Mouse (Mus musculus) layer of hippocampus, postnatal 25 days (tissue): ENCODE results near the gene Tiam1. TPM values are rescaled to one million over a fixed set of nuclear protein-coding genes. Genes with fewer than 3 reads are reported as not detected.
A peak's percentile ranks its signal among the peaks of the same experiment; 100 is the strongest.

Source experiments
- DNase-seq, 2 experiments: peaks; one replicate each; pipeline ENCODE4 v3.0.0; 2022; ENCODE audit warnings: mixed read lengths in 2 of 2, low spot score in 1 of 2; ENCODE audit errors: extremely low spot score in 1 of 2
- total RNA-seq, 2 experiments: library from RNA; stranded (reverse); gene quantifications; 2 replicates each; pipeline ENCODE4 v1.2.3; 2021

Tiam1 gene
- total RNA-seq, 2 experiments from 2014 or later = 93.4 to 114 TPM

DNA sequence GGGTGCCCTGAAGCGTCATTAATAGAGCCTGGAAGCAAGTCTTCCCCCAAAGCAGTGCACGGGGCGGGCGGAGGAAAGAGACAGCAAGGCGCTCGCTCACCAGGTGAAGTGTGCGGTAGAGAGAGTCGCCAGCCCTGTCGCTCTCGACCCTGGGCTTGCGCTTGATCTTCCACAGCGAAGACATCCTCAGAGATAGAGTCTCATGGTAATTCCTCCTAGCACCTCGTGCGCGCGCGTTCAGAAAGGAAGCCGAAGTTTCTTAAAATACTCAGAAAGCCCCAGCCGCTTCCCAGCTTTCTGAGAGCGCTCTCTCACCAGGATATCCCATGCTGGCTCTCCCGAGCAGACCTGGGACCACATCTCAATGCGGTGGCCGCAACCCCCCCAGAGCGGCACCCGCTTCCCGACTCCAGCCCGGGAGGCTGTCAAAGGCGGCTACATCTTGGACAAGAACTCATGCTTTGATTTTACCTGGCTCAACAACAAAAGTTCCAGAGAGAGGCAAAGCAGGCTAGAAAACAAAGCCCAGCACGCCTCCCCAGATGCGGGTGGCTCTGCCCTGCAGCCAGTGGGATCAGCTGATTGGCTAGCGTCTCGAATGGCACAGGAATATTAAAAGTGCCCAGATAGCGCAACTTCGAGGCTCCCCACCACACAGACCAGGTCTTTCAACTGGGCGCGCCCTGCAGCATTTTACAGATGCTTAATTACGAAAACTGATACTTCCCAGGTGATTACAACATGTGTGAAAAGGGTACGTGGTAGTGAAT lies 325.5 kb downstream of the Tiam1 start:
- no peak for DNase-seq

DNA sequence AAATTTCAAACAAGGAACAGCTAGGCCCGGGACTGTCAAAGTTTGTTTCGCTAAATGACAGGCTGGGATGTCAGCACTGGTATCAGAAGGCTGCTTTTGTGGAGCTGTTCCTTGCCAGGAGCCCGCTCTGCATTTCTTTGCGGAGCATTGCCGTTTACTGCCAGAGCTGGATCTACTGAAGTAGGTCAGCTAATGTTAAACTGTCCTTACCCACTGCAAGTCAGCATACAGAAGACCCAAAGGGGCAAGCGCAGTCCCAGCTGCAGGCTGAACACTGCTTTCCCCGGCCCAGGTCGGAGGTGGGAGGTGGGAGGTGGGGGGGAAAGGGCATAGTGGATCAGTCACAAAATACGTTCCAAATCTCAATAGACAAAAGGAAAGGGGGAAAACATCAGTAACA lies 326.3 kb downstream of the Tiam1 start:
- DNase-seq = no peak

GRCm38 (mm10) chr16:89816506-89817172 lies 326.9 kb downstream of the Tiam1 start:
- DNase-seq = no peak

GRCm38 (mm10) chr16:89813536-89813935 lies 330.0 kb downstream of the Tiam1 start:
- no peak for DNase-seq

GRCm38 (mm10) chr16:89812891-89813290 lies 330.7 kb downstream of the Tiam1 start:
- DNase-seq = no peak

GRCm38 (mm10) chr16:89810398-89810797 lies 333.2 kb downstream of the Tiam1 start:
- DNase-seq = no peak

- DNase-seq = no peak
These were observed 335.4 kb downstream of the Tiam1 start for GRCm38 (mm10) chr16:89808168-89808567.

DNA sequence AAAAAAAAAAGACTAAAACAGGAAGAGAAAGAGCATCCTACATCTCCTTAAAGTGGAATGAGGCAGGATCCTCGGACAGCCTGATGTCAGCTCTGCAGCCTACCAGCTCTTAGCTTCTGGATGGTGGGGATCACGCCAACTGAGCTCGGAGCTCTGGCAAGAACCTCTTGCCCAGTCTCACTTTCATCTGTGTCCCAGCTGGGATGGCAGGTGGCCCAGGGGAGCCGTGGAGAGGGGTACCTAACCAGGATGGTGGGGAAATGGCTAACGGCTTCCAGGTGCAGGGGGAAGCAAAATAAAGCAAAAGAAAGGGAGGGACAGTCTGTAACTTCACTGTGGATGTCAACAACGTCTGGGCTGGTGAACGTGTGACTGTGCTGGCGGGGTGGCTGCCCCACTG lies 337.6 kb downstream of the Tiam1 start:
- DNase-seq = no peak

GRCm38 (mm10) chr16:89805210-89805609 lies 338.4 kb downstream of the Tiam1 start:
- DNase-seq = no peak

GRCm38 (mm10) chr16:89801493-89801892 lies 342.1 kb downstream of the Tiam1 start:
- no peak for DNase-seq

- DNase-seq = no peak
These were observed 343.8 kb downstream of the Tiam1 start for GRCm38 (mm10) chr16:89799772-89800171.

DNA sequence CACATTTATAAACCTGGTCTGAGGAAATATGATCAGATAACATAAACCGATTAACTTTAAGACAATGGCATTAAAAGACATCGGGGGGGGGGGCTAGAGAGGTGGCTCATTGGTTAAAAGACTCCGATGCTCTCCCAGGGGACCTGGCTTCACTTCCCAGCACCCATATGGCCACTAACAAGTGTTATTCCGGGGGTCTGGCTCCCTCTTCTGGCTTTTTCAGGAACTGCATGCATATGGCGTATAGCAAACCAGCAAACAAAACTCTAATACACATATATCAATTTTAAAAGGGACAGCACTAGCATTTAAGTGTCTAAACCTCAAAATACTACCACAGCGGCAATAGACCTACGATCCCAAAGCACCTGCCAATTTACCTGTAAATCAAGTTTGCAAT lies 347.0 kb downstream of the Tiam1 start:
- DNase-seq = no peak

DNA sequence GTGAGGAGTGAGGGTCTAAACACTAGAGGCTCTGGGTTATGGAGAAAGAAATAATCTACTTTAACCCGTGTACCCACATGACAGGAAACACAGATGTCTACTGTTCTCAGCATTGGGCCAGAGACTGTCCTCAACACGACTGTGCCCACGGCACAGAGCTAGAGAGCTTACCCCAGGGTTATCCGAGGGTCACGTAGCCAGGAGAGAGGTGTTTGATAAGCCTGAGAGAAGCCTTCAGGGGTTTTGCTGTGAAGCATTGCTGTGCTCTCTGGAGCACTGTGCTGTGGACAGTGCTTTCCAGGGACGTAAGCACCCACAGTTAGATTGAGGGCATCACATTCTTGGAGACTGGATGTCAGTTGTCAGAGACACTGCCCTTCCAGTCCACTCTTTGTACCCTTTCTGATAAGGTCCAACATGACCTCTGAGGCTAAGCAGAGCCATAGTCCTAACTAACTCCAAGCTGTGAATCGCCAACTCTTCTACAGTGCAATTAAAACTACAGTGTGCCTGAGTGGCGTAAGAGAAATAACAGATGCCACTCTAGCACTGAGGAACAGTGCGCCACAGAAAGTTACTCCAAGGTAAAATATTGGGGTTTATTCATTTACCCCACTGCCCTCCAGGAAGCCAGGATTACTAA lies 353.7 kb downstream of the Tiam1 start:
- no peak for DNase-seq

DNA sequence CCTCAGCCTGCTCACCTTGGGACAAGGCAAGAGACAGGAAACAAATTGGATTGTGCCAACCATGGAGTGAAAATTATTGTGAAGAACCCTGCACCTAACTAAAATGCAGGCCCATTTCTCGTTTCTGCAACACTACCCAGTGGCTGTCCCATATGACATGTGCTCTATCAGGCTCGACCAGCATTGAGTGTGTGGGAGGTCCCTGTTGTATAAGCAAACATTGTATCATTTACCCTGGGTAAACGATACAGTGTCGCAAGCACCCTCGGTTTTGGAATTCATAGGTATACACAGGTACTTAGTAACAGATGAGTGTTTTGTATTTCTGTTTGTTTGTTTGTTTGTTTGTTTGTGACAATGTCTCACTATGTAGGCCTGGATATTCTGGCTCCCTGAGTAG lies 357.8 kb downstream of the Tiam1 start:
- DNase-seq = no peak

GRCm38 (mm10) chr16:89779705-89780104 lies 363.9 kb downstream of the Tiam1 start:
- DNase-seq = no peak

- no peak for DNase-seq
These were observed 366.1 kb downstream of the Tiam1 start for GRCm38 (mm10) chr16:89777450-89777849.

GRCm38 (mm10) chr16:89774553-89774913 lies 369.0 kb downstream of the Tiam1 start:
- DNase-seq = no peak

DNA sequence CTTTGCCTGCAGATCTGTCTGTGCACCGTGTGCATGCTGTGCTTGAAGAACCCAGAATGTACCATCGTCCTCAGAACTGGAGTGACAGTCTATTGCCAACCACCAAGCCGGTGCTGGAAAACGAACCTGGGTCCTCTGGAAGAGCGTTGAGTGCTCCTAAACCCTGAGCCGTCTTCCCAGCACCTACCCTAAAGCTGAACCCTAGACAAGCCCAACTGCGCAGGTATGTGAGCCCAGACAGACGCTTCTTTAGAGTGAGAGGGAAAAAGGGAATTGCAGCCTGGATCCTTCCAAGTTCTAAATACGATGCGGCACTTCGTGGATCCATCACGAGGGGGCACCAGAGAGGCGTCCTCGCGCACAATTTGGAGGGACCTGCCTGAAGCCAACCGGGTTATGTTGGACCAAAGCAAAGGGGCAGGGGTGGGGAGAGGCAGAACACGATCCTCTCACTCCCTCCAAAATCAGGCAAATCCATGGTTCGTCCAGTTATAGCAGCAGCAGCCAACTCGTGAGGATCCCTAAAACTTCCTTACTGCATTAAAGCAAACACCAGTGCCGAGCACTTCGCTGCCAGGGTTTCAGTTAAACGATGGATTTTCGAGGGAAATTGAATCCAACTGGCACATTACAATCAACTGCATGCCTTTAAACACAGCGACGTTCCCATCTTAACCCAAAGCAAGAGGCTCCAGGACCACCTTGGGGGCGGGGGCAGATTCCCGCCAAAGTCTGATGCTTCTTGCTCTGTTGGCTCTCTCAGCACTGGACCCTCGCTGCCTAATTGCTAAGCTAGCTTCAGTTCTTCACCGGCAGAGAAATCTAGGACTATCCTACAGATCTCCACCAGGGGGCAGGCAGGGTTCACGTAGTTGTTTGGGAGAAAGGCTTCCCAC lies 369.7 kb downstream of the Tiam1 start:
- peak; percentile 92 to 98 for DNase-seq

- DNase-seq = no peak
These were observed 377.6 kb downstream of the Tiam1 start for GRCm38 (mm10) chr16:89765919-89766318.

- peak in 1 of 2 experiments; percentile 49 for DNase-seq
These were observed 378.1 kb downstream of the Tiam1 start for GRCm38 (mm10) chr16:89765470-89765869.

DNA sequence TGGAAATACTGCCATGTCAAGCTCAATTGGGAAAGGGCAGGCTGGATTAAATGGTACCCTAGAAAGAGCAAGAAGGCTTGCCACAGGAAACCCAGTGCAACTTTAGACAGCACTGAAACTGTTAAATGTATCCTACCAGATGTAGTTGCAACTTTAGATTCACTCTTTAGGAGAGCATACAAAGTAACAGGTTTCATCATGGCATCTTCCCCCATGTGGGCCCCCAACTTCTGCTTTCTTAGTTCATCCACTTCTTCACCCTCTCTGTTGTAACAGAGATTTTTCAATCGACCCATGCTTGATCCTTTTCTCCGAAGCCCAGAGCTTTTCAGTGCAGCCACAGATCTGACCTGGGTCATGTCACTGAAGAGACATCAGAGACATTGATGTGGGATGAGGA lies 379.8 kb downstream of the Tiam1 start:
- no peak for DNase-seq
